Mouse (Mus musculus): Measurements from ENCODE around the gene Tmem246.

GRCm38 (mm10) chr4:49581256-49581655 lies 16.4 kb downstream of the Tmem246 start:
- TF ChIP-seq CTCF (IDR thresholded peaks at IDR 0.05; ENCODE audit: low read depth) (no peak), EP300 (IDR thresholded peaks at IDR 0.05; ENCODE audit: low read depth) (no peak)
